Mouse (Mus musculus): Measurements from ENCODE around the gene Lrrc72. TPM values are rescaled to one million over a fixed set of nuclear protein-coding genes. Genes with fewer than 3 reads are reported as not detected.

Lrrc72 gene
- polyA plus RNA-seq (2014; fragmentation: Nextera tagmentation; extraction: Ambion mirVana): not detected in 2 replicates

DNA sequence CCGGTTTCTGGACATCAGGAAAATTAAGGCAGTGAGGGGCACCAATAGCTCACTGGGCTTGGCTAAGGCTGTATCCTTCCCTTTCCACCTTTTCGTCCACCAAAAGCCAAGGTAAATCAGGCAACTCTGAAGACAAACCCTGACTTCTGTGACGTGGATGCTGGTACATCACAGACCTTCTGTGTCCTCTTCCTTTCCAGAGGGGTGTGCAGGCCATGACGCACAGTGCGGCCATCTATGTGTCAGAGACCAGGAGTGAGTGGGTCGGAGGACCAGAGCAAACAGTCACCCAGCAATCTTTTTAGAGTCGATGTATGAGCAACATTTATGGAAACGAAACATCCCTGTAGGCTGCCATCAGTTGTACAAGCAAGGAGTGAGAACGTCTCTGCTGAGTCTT lies at the start of gene Lrrc72:
TSS of gene Lrrc72 (minus strand) at position 101 of the 400 bp plus-strand sequence.
- TF ChIP-seq CTCF (IDR thresholded peaks at IDR 0.05; ENCODE audit: low read depth): no peak
- Histone ChIP-seq H3K4me3 (ENCODE audit: low read depth, low read length) (no peak within 1 kb of the TSS), H3K36me3 (ENCODE audit: insufficient read depth) (no peaks in the 10 kb centered on the region), H3K27me3 (ENCODE audit: insufficient read depth, low read length) (no peaks in the 10 kb centered on the region), H3K4me2 (no peak within 1 kb of the TSS), H3K27ac (ENCODE audit: low read depth) (no peak within 1 kb of the TSS), H3K9ac (no peak within 1 kb of the TSS), H3K9me3 (ENCODE audit: low read depth, low read length) (no peaks in the 10 kb centered on the region), H3K4me1 (ENCODE audit: insufficient read depth) (0 out of 2 replicates have a peak, but pooled peaks cover 2% of the 10 kb centered on the region)
- ATAC-seq (ENCODE audit: insufficient read depth): no peak
- DNase-seq: no peak
- 93% methylated on average over 9 of the region's 9 CpGs for WGBS

DNA sequence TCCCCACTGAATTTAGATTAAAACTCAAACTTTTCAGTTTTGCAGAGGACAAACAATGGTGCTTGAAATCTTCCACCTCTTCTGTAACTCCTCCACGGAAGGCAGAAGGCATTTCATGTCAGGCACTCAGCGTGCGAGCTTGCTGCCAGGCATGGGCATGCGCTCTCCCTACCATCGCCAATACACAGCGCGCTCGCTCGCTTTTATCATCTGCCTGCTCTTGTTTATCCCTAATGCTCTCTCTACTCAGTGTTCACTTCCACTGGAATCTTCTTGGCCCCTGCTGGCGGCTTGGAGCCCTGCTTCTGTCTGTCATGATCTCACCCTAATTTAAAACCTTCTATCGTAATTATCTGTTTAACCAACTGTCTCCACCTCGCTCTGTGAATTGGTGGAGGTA lies 49.1 kb upstream of the Lrrc72 start:
- Histone ChIP-seq H3K9ac (no peak overlapping the region), H3K4me1 (ENCODE audit: insufficient read depth) (peaks cover 4% of the 10 kb centered on the region; the same call in 1 of the 2 replicates), H3K36me3 (ENCODE audit: insufficient read depth) (no peaks in the 10 kb centered on the region), H3K4me3 (ENCODE audit: low read depth, low read length) (no peak overlapping the region), H3K4me2 (no peak overlapping the region), H3K27me3 (ENCODE audit: insufficient read depth, low read length) (no peaks in the 10 kb centered on the region), H3K9me3 (ENCODE audit: low read depth, low read length) (no peaks in the 10 kb centered on the region), H3K27ac (ENCODE audit: low read depth) (peak overlapping the region; percentile 48; the same call in 1 of the 2 replicates)
- 63% methylated on average over 12 of the region's 12 CpGs for WGBS
- TF ChIP-seq CTCF (IDR thresholded peaks at IDR 0.05; ENCODE audit: low read depth): no peak
- peak; percentile 83 for ATAC-seq (ENCODE audit: insufficient read depth)
- peak; percentile 67 for DNase-seq

DNA sequence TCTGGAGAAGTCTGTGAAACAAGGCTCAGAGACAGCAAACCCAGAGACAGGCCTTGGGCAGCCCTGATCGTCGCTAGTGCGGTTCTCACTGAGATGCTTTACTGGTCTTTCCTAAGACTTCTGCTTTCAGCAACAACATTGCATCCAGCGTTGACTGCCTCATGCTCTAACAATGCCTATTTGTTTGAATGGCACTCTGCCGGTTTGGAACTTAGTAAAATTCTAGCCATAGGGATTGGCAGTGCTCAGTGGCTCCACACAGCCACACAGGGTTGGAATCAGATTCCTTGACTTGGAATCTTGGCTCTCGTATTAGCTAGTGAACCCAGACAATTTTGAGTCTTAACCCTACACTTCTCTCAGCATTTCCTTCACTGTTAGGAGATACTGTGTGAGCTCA lies 38.1 kb upstream of the Lrrc72 start:
- TF ChIP-seq CTCF (IDR thresholded peaks at IDR 0.05; ENCODE audit: low read depth): no peak
- Histone ChIP-seq H3K4me2 (no peak overlapping the region), H3K9me3 (ENCODE audit: low read depth, low read length) (no peaks in the 10 kb centered on the region), H3K36me3 (ENCODE audit: insufficient read depth) (no peaks in the 10 kb centered on the region), H3K4me1 (ENCODE audit: insufficient read depth) (no peaks in the 10 kb centered on the region), H3K27ac (ENCODE audit: low read depth) (no peak overlapping the region), H3K27me3 (ENCODE audit: insufficient read depth, low read length) (no peaks in the 10 kb centered on the region), H3K9ac (no peak overlapping the region), H3K4me3 (ENCODE audit: low read depth, low read length) (no peak overlapping the region)
- DNase-seq (no peak), ATAC-seq (ENCODE audit: insufficient read depth) (no peak)
- WGBS: 85% methylated on average over 6 of the region's 6 CpGs

DNA sequence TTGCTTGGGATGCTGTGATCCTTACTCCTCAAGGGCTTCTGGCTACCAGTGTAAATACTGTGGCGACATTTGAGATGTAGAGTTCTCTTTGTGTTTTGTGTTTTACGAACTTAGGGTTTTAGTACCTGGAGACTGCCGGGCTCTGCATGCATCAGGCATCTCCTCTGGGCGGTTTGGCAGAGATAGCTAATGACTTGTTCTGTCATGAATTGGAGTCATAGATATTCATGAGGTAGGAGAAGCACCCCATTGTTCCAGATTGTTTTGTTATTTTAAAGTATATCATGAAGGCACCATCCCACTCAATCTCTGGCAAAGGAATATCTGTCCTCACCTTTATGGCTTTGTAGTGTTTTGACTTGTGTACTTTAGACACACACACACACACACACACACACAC lies 37.3 kb upstream of the Lrrc72 start:
- Histone ChIP-seq H3K4me3 (ENCODE audit: low read depth, low read length) (no peak overlapping the region), H3K4me2 (no peak overlapping the region), H3K27me3 (ENCODE audit: insufficient read depth, low read length) (no peaks in the 10 kb centered on the region), H3K36me3 (ENCODE audit: insufficient read depth) (no peaks in the 10 kb centered on the region), H3K27ac (ENCODE audit: low read depth) (no peak overlapping the region), H3K4me1 (ENCODE audit: insufficient read depth) (no peaks in the 10 kb centered on the region), H3K9me3 (ENCODE audit: low read depth, low read length) (no peaks in the 10 kb centered on the region; the same call in 1 of the 2 replicates), H3K9ac (no peak overlapping the region)
- no peak for TF ChIP-seq CTCF (IDR thresholded peaks at IDR 0.05; ENCODE audit: low read depth)
- ATAC-seq (ENCODE audit: insufficient read depth): no peak
- 74% methylated on average over 4 of the region's 4 CpGs for WGBS
- no peak for DNase-seq

DNA sequence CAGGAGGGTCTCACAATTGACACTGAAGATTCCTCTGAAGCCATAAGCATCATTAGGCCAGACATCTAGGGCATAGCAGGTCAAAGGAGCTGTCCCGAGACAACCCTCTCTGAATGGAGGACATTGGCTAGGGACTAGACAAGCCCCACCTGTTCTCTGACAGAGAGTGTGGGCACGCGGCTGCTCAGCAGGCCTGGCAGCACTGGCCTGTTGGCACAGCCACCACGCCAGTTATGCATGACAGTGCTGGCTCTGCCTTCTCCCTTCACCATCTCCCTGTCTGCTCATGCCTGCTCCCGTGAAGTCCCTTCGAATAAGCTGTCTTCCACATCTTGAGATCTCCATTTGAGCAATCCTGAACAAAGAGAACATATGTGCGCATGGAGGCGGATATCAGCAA lies 36.4 kb upstream of the Lrrc72 start:
- DNase-seq: no peak
- no peak overlapping the region for H3K4me2 ChIP-seq
- no peaks in the 10 kb centered on the region for H3K27me3 ChIP-seq (ENCODE audit: insufficient read depth, low read length)
- no peak overlapping the region for H3K27ac ChIP-seq (ENCODE audit: low read depth)
- H3K4me3 ChIP-seq (ENCODE audit: low read depth, low read length): no peak overlapping the region
- WGBS: 78% methylated on average over 8 of the region's 8 CpGs
- H3K36me3 ChIP-seq (ENCODE audit: insufficient read depth): no peaks in the 10 kb centered on the region
- H3K9ac ChIP-seq: no peak overlapping the region
- no peak for TF ChIP-seq CTCF (IDR thresholded peaks at IDR 0.05; ENCODE audit: low read depth)
- ATAC-seq (ENCODE audit: insufficient read depth): no peak
- no peaks in the 10 kb centered on the region for H3K4me1 ChIP-seq (ENCODE audit: insufficient read depth)
- H3K9me3 ChIP-seq (ENCODE audit: low read depth, low read length): no peaks in the 10 kb centered on the region; the same call in 1 of the 2 replicates

DNA sequence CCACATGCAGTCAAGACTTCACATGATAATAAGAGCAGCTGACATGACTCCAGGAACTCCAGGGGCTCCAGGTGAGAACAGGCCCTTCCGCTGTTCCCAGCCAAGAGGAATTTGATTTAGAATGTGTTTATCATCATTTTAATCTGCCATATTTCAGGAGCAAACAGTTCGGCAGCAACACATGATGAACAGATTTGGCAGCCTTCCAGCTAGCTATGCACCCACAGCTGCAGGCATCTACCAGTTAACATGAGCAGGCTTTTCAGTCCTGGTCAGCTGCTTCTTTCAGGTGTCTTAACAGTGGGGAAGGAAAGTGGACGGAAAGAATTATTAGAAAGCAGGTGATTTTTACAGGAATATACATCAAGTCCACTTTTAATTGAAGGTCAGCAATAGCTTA lies 21.6 kb upstream of the Lrrc72 start:
- 43% methylated on average over 3 of the region's 3 CpGs for WGBS
- TF ChIP-seq CTCF (IDR thresholded peaks at IDR 0.05; ENCODE audit: low read depth): no peak
- no peak overlapping the region for H3K4me2 ChIP-seq
- DNase-seq (peak; percentile 38), ATAC-seq (ENCODE audit: insufficient read depth) (no peak)
- H3K9ac ChIP-seq: no peak overlapping the region
- no peaks in the 10 kb centered on the region for H3K36me3 ChIP-seq (ENCODE audit: insufficient read depth)
- no peaks in the 10 kb centered on the region for H3K27me3 ChIP-seq (ENCODE audit: insufficient read depth, low read length)
- no peaks in the 10 kb centered on the region for H3K9me3 ChIP-seq (ENCODE audit: low read depth, low read length)
- H3K27ac ChIP-seq (ENCODE audit: low read depth): no peak overlapping the region
- no peak overlapping the region for H3K4me3 ChIP-seq (ENCODE audit: low read depth, low read length)
- peaks cover 3% of the 10 kb centered on the region; the same call in 1 of the 2 replicates for H3K4me1 ChIP-seq (ENCODE audit: insufficient read depth)

DNA sequence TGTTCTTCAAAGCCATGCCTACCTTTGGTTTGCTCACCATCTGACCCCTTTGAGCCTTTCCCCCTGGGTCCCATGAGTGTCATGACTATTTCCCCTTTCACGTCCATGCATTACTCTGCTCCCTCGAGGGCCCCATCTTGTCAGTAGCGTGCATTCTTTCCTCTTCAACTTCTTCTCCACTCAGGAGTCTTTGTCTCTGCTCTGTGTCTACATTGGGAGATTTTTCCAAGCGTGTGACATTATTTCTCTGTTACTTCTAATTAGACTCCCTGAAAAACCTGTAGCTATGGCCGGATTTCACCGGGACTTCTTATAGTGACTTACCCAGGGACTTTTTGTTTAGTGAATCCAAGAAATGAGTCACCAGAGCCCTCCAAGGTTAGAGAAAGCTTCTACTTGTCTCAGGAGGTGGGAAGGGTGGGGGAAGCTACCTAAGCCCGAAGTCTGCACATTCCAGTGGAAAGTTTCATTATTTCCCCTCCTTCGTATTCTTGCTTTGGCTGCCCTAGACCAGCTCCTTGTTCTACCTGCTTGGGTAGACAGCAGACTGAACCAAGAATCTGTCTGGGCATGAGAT lies 14.6 kb upstream of the Lrrc72 start:
- H3K27ac ChIP-seq (ENCODE audit: low read depth): no peak overlapping the region
- H3K4me1 ChIP-seq (ENCODE audit: insufficient read depth): no peaks in the 10 kb centered on the region
- no peaks in the 10 kb centered on the region for H3K27me3 ChIP-seq (ENCODE audit: insufficient read depth, low read length)
- H3K4me2 ChIP-seq: no peak overlapping the region
- TF ChIP-seq CTCF (IDR thresholded peaks at IDR 0.05; ENCODE audit: low read depth): no peak
- H3K9me3 ChIP-seq (ENCODE audit: low read depth, low read length): no peaks in the 10 kb centered on the region
- no peak overlapping the region for H3K4me3 ChIP-seq (ENCODE audit: low read depth, low read length)
- H3K36me3 ChIP-seq (ENCODE audit: insufficient read depth): no peaks in the 10 kb centered on the region
- H3K9ac ChIP-seq: no peak overlapping the region
- 82% methylated on average over 8 of the region's 8 CpGs for WGBS
- DNase-seq: no peak
- ATAC-seq (ENCODE audit: insufficient read depth): no peak

All from lung, embryonic 14.5 days (tissue).